Mouse (Mus musculus) CH12.LX (cell line): ENCODE measurements around the gene Myo3b. TPM values are rescaled to one million over a fixed set of nuclear protein-coding genes. Genes with fewer than 3 reads are reported as not detected.

Experiments
- DNase-seq: peaks from one replicate; pipeline ENCODE4 v3.0.0-alpha.2; 2013; ENCODE audit errors: extremely low read depth
- H3K27ac ChIP-seq: 2 replicates; pipeline ENCODE4 v1.5.1; 2012; ENCODE audit warnings: low read depth, mild to moderate bottlenecking, control low read depth, moderate library complexity; ENCODE audit not compliant: insufficient read depth
- H3K27me3 ChIP-seq: replicated peaks from 2 replicates; pipeline ENCODE3; 2012; ENCODE audit warnings: inconsistent platforms
- H3K36me3 ChIP-seq, 2 experiments: replicated peaks in 1 of 2; 2 replicates each; pipeline versions ENCODE3 to v1.6.1; 2012; ENCODE audit warnings: inconsistent platforms in 1 of 2, low read length in 1 of 2, mild to moderate bottlenecking in 1 of 2, mixed read lengths in 1 of 2, moderate library complexity in 1 of 2; ENCODE audit not compliant: control insufficient read depth in 1 of 2, insufficient read depth in 1 of 2
- H3K4me1 ChIP-seq, 2 experiments: 2 replicates each; pipeline ENCODE4 v1.6.1; 2012; ENCODE audit warnings: inconsistent platforms in 1 of 2, moderate library complexity in 1 of 2; ENCODE audit not compliant: insufficient read depth in 2 of 2, control insufficient read depth in 1 of 2
- H3K4me2 ChIP-seq: 2 replicates; pipeline ENCODE4 v1.6.1; 2012; ENCODE audit warnings: low read depth, mild to moderate bottlenecking, control low read depth; ENCODE audit not compliant: poor library complexity, insufficient read depth, severe bottlenecking
- H3K4me3 ChIP-seq, 3 experiments: fragments of 150-350 bp in 1 of 3; sonication (generic) in 1 of 3; replicated peaks in 1 of 3; 2 replicates each; pipeline versions ENCODE3 to v1.5.1; 2011 to 2012; ENCODE audit warnings: low read depth in 2 of 3, low read length in 2 of 3, mild to moderate bottlenecking in 2 of 3, moderate library complexity in 2 of 3, control low read depth in 1 of 3, improper control_type of control experiment in 1 of 3, inconsistent platforms in 1 of 3, mixed read lengths in 1 of 3; ENCODE audit not compliant: poor library complexity in 1 of 3
- H3K79me2 ChIP-seq: replicated peaks from 2 replicates; pipeline ENCODE4 v1.6.1; 2012; ENCODE audit warnings: mild to moderate bottlenecking, moderate library complexity; ENCODE audit not compliant: control insufficient read depth, poor library complexity, insufficient read depth, severe bottlenecking; ENCODE audit errors: extremely low read depth
- H3K9ac ChIP-seq: 2 replicates; pipeline ENCODE4 v1.6.1; 2012; ENCODE audit warnings: low read depth, mild to moderate bottlenecking, control low read depth, moderate library complexity; ENCODE audit not compliant: insufficient read depth
- H3K9me3 ChIP-seq: replicated peaks from 2 replicates; pipeline ENCODE3; 2012; ENCODE audit warnings: low read length, inconsistent platforms, mixed read lengths
- BHLHE40 ChIP-seq: IDR thresholded peaks from 2 replicates; pipeline ENCODE4 v1.6.1; 2011; ENCODE audit warnings: mild to moderate bottlenecking, low read depth, low read length, improper control_type of control experiment
- CHD1 ChIP-seq: IDR thresholded peaks from 2 replicates; pipeline ENCODE4 v1.6.1; 2012; ENCODE audit warnings: low read depth, low read length, improper control_type of control experiment, inconsistent platforms
- CHD2 ChIP-seq: IDR thresholded peaks from 2 replicates; pipeline ENCODE4 v1.6.1; 2011; ENCODE audit warnings: low read length, improper control_type of control experiment
- CTCF ChIP-seq, 2 experiments: IDR thresholded peaks in 1 of 2; conservative IDR thresholded peaks in 1 of 2; 2 replicates each; pipeline ENCODE4 v1.5.1; 2011 to 2012; ENCODE audit warnings: low read depth in 2 of 2, low read length in 2 of 2, improper control_type of control experiment in 1 of 2, inconsistent platforms in 1 of 2, mild to moderate bottlenecking in 1 of 2, moderate library complexity in 1 of 2
- E2F4 ChIP-seq: IDR thresholded peaks from 2 replicates; pipeline ENCODE4 v1.6.1; 2011; ENCODE audit warnings: low read depth, low read length, improper control_type of control experiment; ENCODE audit not compliant: insufficient replicate concordance
- ELF1 ChIP-seq: IDR thresholded peaks from 2 replicates; pipeline ENCODE4 v1.6.1; 2014; ENCODE audit warnings: low read depth, mild to moderate bottlenecking, inconsistent platforms, low read length, improper control_type of control experiment
- EP300 ChIP-seq: IDR thresholded peaks from 2 replicates; pipeline ENCODE4 v1.6.1; 2011; ENCODE audit warnings: low read length, improper control_type of control experiment
- ETS1 ChIP-seq: conservative IDR thresholded peaks from 2 replicates; pipeline ENCODE4 v1.6.1; 2012; ENCODE audit warnings: low read depth, mild to moderate bottlenecking, inconsistent platforms, low read length, improper control_type of control experiment, moderate library complexity
- HCFC1 ChIP-seq: IDR thresholded peaks from 2 replicates; pipeline ENCODE4 v1.6.1; 2012; ENCODE audit warnings: low read depth, mild to moderate bottlenecking, inconsistent platforms, low read length, improper control_type of control experiment
- IRF4 ChIP-seq: IDR thresholded peaks from 2 replicates; pipeline ENCODE4 v1.6.1; 2014; ENCODE audit warnings: low read depth, mild to moderate bottlenecking, inconsistent platforms, low read length, improper control_type of control experiment
- JUN ChIP-seq: IDR thresholded peaks from 2 replicates; pipeline ENCODE4 v1.6.1; 2011; ENCODE audit warnings: low read depth, mild to moderate bottlenecking, low read length, improper control_type of control experiment, moderate library complexity; ENCODE audit not compliant: insufficient read depth
- JUND ChIP-seq: conservative IDR thresholded peaks from 2 replicates; pipeline ENCODE4 v1.6.1; 2011; ENCODE audit warnings: low read depth, low read length, improper control_type of control experiment
- MAFK ChIP-seq: IDR thresholded peaks from 2 replicates; pipeline ENCODE4 v1.6.1; 2011; ENCODE audit warnings: low read length, improper control_type of control experiment; ENCODE audit not compliant: insufficient replicate concordance
- MAZ ChIP-seq: IDR thresholded peaks from 2 replicates; pipeline ENCODE4 v1.6.1; 2012; ENCODE audit warnings: low read depth, mild to moderate bottlenecking, inconsistent platforms, low read length, improper control_type of control experiment, moderate library complexity
- MEF2A ChIP-seq: IDR thresholded peaks from 2 replicates; pipeline ENCODE4 v1.6.1; 2014; ENCODE audit warnings: low read depth, mild to moderate bottlenecking, inconsistent platforms, low read length, improper control_type of control experiment, borderline replicate concordance
- MYC ChIP-seq: IDR thresholded peaks from 2 replicates; pipeline ENCODE4 v1.6.1; 2011; ENCODE audit warnings: low read depth, mild to moderate bottlenecking, improper control_type of control experiment, low read length
- NELFE ChIP-seq: IDR thresholded peaks from 2 replicates; pipeline ENCODE4 v1.6.1; 2011; ENCODE audit warnings: low read depth, low read length, improper control_type of control experiment
- RAD21 ChIP-seq: IDR thresholded peaks from 2 replicates; pipeline ENCODE4 v1.6.1; 2011; ENCODE audit warnings: low read depth, mild to moderate bottlenecking, low read length, improper control_type of control experiment, moderate library complexity
- RCOR1 ChIP-seq: conservative IDR thresholded peaks from 2 replicates; pipeline ENCODE4 v1.6.1; 2012; ENCODE audit warnings: low read depth, mild to moderate bottlenecking, inconsistent platforms, low read length, improper control_type of control experiment
- SIN3A ChIP-seq: IDR thresholded peaks from 2 replicates; pipeline ENCODE4 v1.6.1; 2012; ENCODE audit warnings: low read length, improper control_type of control experiment, inconsistent platforms
- SMC3 ChIP-seq: IDR thresholded peaks from 2 replicates; pipeline ENCODE4 v1.6.1; 2011; ENCODE audit warnings: low read depth, low read length, improper control_type of control experiment
- ZC3H11A ChIP-seq: IDR thresholded peaks from 2 replicates; pipeline ENCODE4 v1.6.1; 2012; ENCODE audit warnings: low read depth, mild to moderate bottlenecking, inconsistent platforms, low read length, improper control_type of control experiment
- ZMIZ1 ChIP-seq: IDR thresholded peaks from 2 replicates; pipeline ENCODE4 v1.6.1; 2012; ENCODE audit warnings: low read depth, mild to moderate bottlenecking, inconsistent platforms, low read length, improper control_type of control experiment
- ZNF384 ChIP-seq: IDR thresholded peaks from 2 replicates; pipeline ENCODE4 v1.6.1; 2012; ENCODE audit warnings: low read depth, low read length, improper control_type of control experiment, inconsistent platforms
- dilution Hi-C: fragments of 300-500 bp; cut with MboI; formaldehyde crosslinking; loops from 2 replicates; pipeline ENCODE4 v1.14.3; 2020; ENCODE audit warnings: low sequenced_read_pairs; ENCODE audit not compliant: extremely low pct_unique_long_range_greater_than_20kb, extremely low pct_ligation_motif_present
- in situ Hi-C: fragments of 300-500 bp; cut with MboI; formaldehyde crosslinking; loops from 3 replicates; pipeline ENCODE4 v1.14.3; 2019; ENCODE audit warnings: low sequenced_read_pairs, low pct_ligation_motif_present, low pct_unique_long_range_greater_than_20kb, mixed read lengths
- polyA plus RNA-seq: library from polyadenylated mRNA; unstranded; fragments of >175 nt; gene quantifications from 2 replicates; pipeline ENCODE4 v1.2.1, GENCODE M21; 2012; ENCODE audit warnings: low read depth; ENCODE audit not compliant: insufficient read length
- total RNA-seq, 2 experiments: library from RNA; depleted of rRNA; stranded (reverse); fragments of 300-350 nt in 1 of 2; fragments of >200 nt in 1 of 2; gene quantifications; 2 replicates each; pipeline ENCODE4 v1.2.3; 2012 to 2014

The Myo3b gene
- total and polyA plus RNA-seq, 3 experiments, result 0.63 to 0.76 (median 0.64) TPM

- no peak overlapping the region for H3K4me2 ChIP-seq
- no peaks in the 10 kb centered on the region for H3K9me3 ChIP-seq
- peaks cover 0 to 7% of the 10 kb centered on the region in 2 experiments; a peak in 1 of 4 replicates for H3K4me1 ChIP-seq
- H3K79me2 ChIP-seq, result no peaks in the 10 kb centered on the region
- no peak for TF ChIP-seq E2F4
- no peak for TF ChIP-seq RCOR1
- no peak for TF ChIP-seq JUND
- TF ChIP-seq ETS1, result no peak
- TF ChIP-seq CTCF (conservative IDR thresholded peaks at IDR 0.05 in 1 of 2, IDR thresholded peaks at IDR 0.05 in 1 of 2; ENCODE audit: low read depth in 2 of 2, low read length in 2 of 2), result no peak
- no peak for TF ChIP-seq SMC3
- TF ChIP-seq MAFK, result no peak
- no peak for TF ChIP-seq IRF4
- no peak for TF ChIP-seq NELFE
- TF ChIP-seq ELF1, result no peak
- TF ChIP-seq RAD21, result no peak
- TF ChIP-seq MAZ, result no peak
- no peak for TF ChIP-seq CHD2
- TF ChIP-seq BHLHE40, result no peak
- no peak for TF ChIP-seq MEF2A
- no peak for TF ChIP-seq EP300
- TF ChIP-seq JUN, result no peak
- DNase-seq, result no peak
- H3K27me3 ChIP-seq, result no peaks in the 10 kb centered on the region
- dilution Hi-C loops (no loop called here), in situ Hi-C loops (no loop called here)
- no peak overlapping the region for H3K4me3 ChIP-seq
- no peak overlapping the region for H3K9ac ChIP-seq
- no peak overlapping the region for H3K27ac ChIP-seq
- peaks cover 8 to 34% of the 10 kb centered on the region in 2 experiments for H3K36me3 ChIP-seq
Observed at GRCm38 (mm10) chr2:70025711-70026110, 13.2 kb upstream of the Myo3b start.

DNA sequence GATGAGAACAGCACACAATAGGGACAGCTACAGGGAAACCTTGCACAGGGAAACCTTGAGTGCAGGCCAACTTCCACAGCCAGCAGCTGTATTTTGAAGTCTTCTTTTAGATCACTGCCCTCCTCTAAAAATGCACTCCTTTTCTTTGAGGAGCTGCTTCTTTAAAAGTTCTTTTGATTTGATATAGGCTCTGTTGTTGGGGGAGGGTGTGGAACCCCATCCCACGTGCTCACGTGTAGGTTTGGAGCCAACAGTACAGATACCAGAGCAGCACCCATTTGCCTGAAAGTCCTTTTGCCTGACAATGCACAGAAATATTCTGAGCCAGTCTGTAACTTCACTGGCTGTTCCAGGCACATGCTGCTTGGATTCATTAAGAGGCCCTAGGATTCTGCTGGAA lies 7.5 kb upstream of the Myo3b start:
- no peak overlapping the region for H3K4me2 ChIP-seq
- TF ChIP-seq ZC3H11A (no peak), HCFC1 (no peak), ELF1 (no peak), SMC3 (no peak), MEF2A (no peak), ZNF384 (no peak), ZMIZ1 (no peak), MAFK (no peak), E2F4 (no peak), CHD2 (no peak), NELFE (no peak), MAZ (no peak), CTCF (conservative IDR thresholded peaks at IDR 0.05 in 1 of 2, IDR thresholded peaks at IDR 0.05 in 1 of 2; ENCODE audit: low read depth in 2 of 2, low read length in 2 of 2) (no peak), SIN3A (no peak), RAD21 (no peak), JUN (no peak), MYC (no peak), BHLHE40 (no peak), CHD1 (no peak)
- no peak overlapping the region for H3K27ac ChIP-seq
- H3K4me1 ChIP-seq, result peaks cover 0 to 4% of the 10 kb centered on the region in 2 experiments; a peak in 1 of 4 replicates
- in situ Hi-C loops (no loop called here), dilution Hi-C loops (no loop called here)
- no peak overlapping the region for H3K9ac ChIP-seq
- H3K9me3 ChIP-seq, result no peaks in the 10 kb centered on the region
- no peak for DNase-seq
- H3K36me3 ChIP-seq, result no peaks in the 10 kb centered on the region
- no peaks in the 10 kb centered on the region for H3K27me3 ChIP-seq
- no peaks in the 10 kb centered on the region for H3K79me2 ChIP-seq
- no peak overlapping the region for H3K4me3 ChIP-seq
